Mouse (Mus musculus): ENCODE measurements at regions not wholly inside any gene's neighbourhood (a gene's known extent, or its start where the extent isn't known, plus 50 kb on each side); places are given as distances from the start of the nearest gene placed in this dataset.

- ATAC-seq (ENCODE audit: extremely low read depth, insufficient number of reproducible peaks, low FRiP score, poor library complexity, severe bottlenecking) (peak; percentile 32; the same call in 1 of the 2 replicates), DNase-seq (ENCODE audit: low spot score) (peak; percentile 11)
- Histone ChIP-seq H3K4me3 (ENCODE audit: low read depth, low read length) (peak overlapping the region; percentile 47; the same call in 1 of the 2 replicates), H3K4me1 (ENCODE audit: insufficient read depth, low read depth, low read length) (peaks cover 89% of the 10 kb centered on the region), H3K36me3 (replicated peaks) (no peaks in the 10 kb centered on the region), H3K27me3 (ENCODE audit: insufficient read depth, low read length) (no peaks in the 10 kb centered on the region), H3K9me3 (replicated peaks) (no peaks in the 10 kb centered on the region)
- no peak for TF ChIP-seq GATA1 (IDR thresholded peaks at IDR 0.05; ENCODE audit: borderline replicate concordance, low read length)
Measured at GRCm38 (mm10) chr19:27581362-27582110, 151.9 kb upstream of the Pum3 start.

GRCm38 (mm10) chr19:27576478-27576877 lies 146.9 kb upstream of the Pum3 start:
- Histone ChIP-seq H3K4me1 (ENCODE audit: insufficient read depth, low read depth, low read length) (peaks cover 46% of the 10 kb centered on the region), H3K4me3 (ENCODE audit: low read depth, low read length) (no peak overlapping the region), H3K9me3 (replicated peaks) (no peaks in the 10 kb centered on the region), H3K27me3 (ENCODE audit: insufficient read depth, low read length) (no peaks in the 10 kb centered on the region), H3K36me3 (replicated peaks) (no peaks in the 10 kb centered on the region)
- no peak for ATAC-seq (ENCODE audit: extremely low read depth, insufficient number of reproducible peaks, low FRiP score, poor library complexity, severe bottlenecking)
- no peak for DNase-seq (ENCODE audit: low spot score)
- TF ChIP-seq POLR2AphosphoS5 (IDR thresholded peaks at IDR 0.05; ENCODE audit: insufficient replicate concordance, low read depth, low read length) (no peak), CTCF (IDR thresholded peaks at IDR 0.05; ENCODE audit: low read depth, low read length) (no peak), TAL1 (conservative IDR thresholded peaks at IDR 0.05; ENCODE audit: low read depth, low read length) (no peak), GATA2 (IDR thresholded peaks at IDR 0.05; ENCODE audit: borderline replicate concordance, low read depth, low read length) (no peak), GATA1 (IDR thresholded peaks at IDR 0.05; ENCODE audit: borderline replicate concordance, low read length) (no peak)

GRCm38 (mm10) chr19:27566929-27567328 lies 137.3 kb upstream of the Pum3 start:
- no peaks in the 10 kb centered on the region for H3K9me3 ChIP-seq (replicated peaks)
- no peak for DNase-seq (ENCODE audit: low spot score)
- peaks cover 12% of the 10 kb centered on the region for H3K27me3 ChIP-seq (ENCODE audit: insufficient read depth, low read length)
- ATAC-seq (ENCODE audit: extremely low read depth, insufficient number of reproducible peaks, low FRiP score, poor library complexity, severe bottlenecking), result no peak
- TF ChIP-seq POLR2AphosphoS5 (IDR thresholded peaks at IDR 0.05; ENCODE audit: insufficient replicate concordance, low read depth, low read length) (no peak), GATA2 (IDR thresholded peaks at IDR 0.05; ENCODE audit: borderline replicate concordance, low read depth, low read length) (no peak), CTCF (IDR thresholded peaks at IDR 0.05; ENCODE audit: low read depth, low read length) (no peak), TAL1 (conservative IDR thresholded peaks at IDR 0.05; ENCODE audit: low read depth, low read length) (no peak), GATA1 (IDR thresholded peaks at IDR 0.05; ENCODE audit: borderline replicate concordance, low read length) (no peak)
- no peak overlapping the region for H3K4me3 ChIP-seq (ENCODE audit: low read depth, low read length)
- no peaks in the 10 kb centered on the region for H3K36me3 ChIP-seq (replicated peaks)
- H3K4me1 ChIP-seq (ENCODE audit: insufficient read depth, low read depth, low read length), result 0 out of 2 replicates have a peak, but pooled peaks cover 2% of the 10 kb centered on the region

- DNase-seq (ENCODE audit: low spot score) (no peak), ATAC-seq (ENCODE audit: extremely low read depth, insufficient number of reproducible peaks, low FRiP score, poor library complexity, severe bottlenecking) (no peak)
- Histone ChIP-seq H3K4me1 (ENCODE audit: insufficient read depth, low read depth, low read length) (0 out of 2 replicates have a peak, but pooled peaks cover 2% of the 10 kb centered on the region), H3K36me3 (replicated peaks) (no peaks in the 10 kb centered on the region), H3K4me3 (ENCODE audit: low read depth, low read length) (no peak overlapping the region), H3K27me3 (ENCODE audit: insufficient read depth, low read length) (peaks cover 12% of the 10 kb centered on the region), H3K9me3 (replicated peaks) (no peaks in the 10 kb centered on the region)
- TF ChIP-seq TAL1 (conservative IDR thresholded peaks at IDR 0.05; ENCODE audit: low read depth, low read length) (no peak), POLR2AphosphoS5 (IDR thresholded peaks at IDR 0.05; ENCODE audit: insufficient replicate concordance, low read depth, low read length) (no peak), CTCF (IDR thresholded peaks at IDR 0.05; ENCODE audit: low read depth, low read length) (no peak), GATA1 (IDR thresholded peaks at IDR 0.05; ENCODE audit: borderline replicate concordance, low read length) (no peak), GATA2 (IDR thresholded peaks at IDR 0.05; ENCODE audit: borderline replicate concordance, low read depth, low read length) (no peak)
Measured at GRCm38 (mm10) chr19:27566060-27566459, 136.4 kb upstream of the Pum3 start.

- ATAC-seq (ENCODE audit: extremely low read depth, insufficient number of reproducible peaks, low FRiP score, poor library complexity, severe bottlenecking) (no peak), DNase-seq (ENCODE audit: low spot score) (no peak)
- H3K27me3 ChIP-seq (ENCODE audit: insufficient read depth, low read length), result peaks cover 9% of the 10 kb centered on the region
- H3K9me3 ChIP-seq (replicated peaks), result no peaks in the 10 kb centered on the region
- TF ChIP-seq TAL1 (conservative IDR thresholded peaks at IDR 0.05; ENCODE audit: low read depth, low read length), result no peak
- no peak for TF ChIP-seq GATA1 (IDR thresholded peaks at IDR 0.05; ENCODE audit: borderline replicate concordance, low read length)
- no peak for TF ChIP-seq GATA2 (IDR thresholded peaks at IDR 0.05; ENCODE audit: borderline replicate concordance, low read depth, low read length)
- H3K4me1 ChIP-seq (ENCODE audit: insufficient read depth, low read depth, low read length), result 0 out of 2 replicates have a peak, but pooled peaks cover 2% of the 10 kb centered on the region
- H3K4me3 ChIP-seq (ENCODE audit: low read depth, low read length), result no peak overlapping the region
- no peaks in the 10 kb centered on the region for H3K36me3 ChIP-seq (replicated peaks)
Measured at GRCm38 (mm10) chr19:27564086-27564485, 134.5 kb upstream of the Pum3 start.

- no peaks in the 10 kb centered on the region for H3K36me3 ChIP-seq (replicated peaks)
- 0 out of 2 replicates have a peak, but pooled peaks cover 2% of the 10 kb centered on the region for H3K4me1 ChIP-seq (ENCODE audit: insufficient read depth, low read depth, low read length)
- no peak for DNase-seq (ENCODE audit: low spot score)
- TF ChIP-seq CTCF (IDR thresholded peaks at IDR 0.05; ENCODE audit: low read depth, low read length) (no peak), GATA1 (IDR thresholded peaks at IDR 0.05; ENCODE audit: borderline replicate concordance, low read length) (no peak), GATA2 (IDR thresholded peaks at IDR 0.05; ENCODE audit: borderline replicate concordance, low read depth, low read length) (no peak), POLR2AphosphoS5 (IDR thresholded peaks at IDR 0.05; ENCODE audit: insufficient replicate concordance, low read depth, low read length) (no peak), TAL1 (conservative IDR thresholded peaks at IDR 0.05; ENCODE audit: low read depth, low read length) (no peak)
- no peak overlapping the region for H3K4me3 ChIP-seq (ENCODE audit: low read depth, low read length)
- no peak for ATAC-seq (ENCODE audit: extremely low read depth, insufficient number of reproducible peaks, low FRiP score, poor library complexity, severe bottlenecking)
- H3K9me3 ChIP-seq (replicated peaks), result no peaks in the 10 kb centered on the region
- H3K27me3 ChIP-seq (ENCODE audit: insufficient read depth, low read length), result peaks cover 8% of the 10 kb centered on the region
Measured at GRCm38 (mm10) chr19:27563592-27563991, 134.0 kb upstream of the Pum3 start.

All from G1E (cell line).